Mouse (Mus musculus): ENCODE measurements around the gene Lmo3. TPM values are rescaled to one million over a fixed set of nuclear protein-coding genes. Genes with fewer than 3 reads are reported as not detected.

The Lmo3 gene
- not detected for total RNA-seq (2021)
- long read RNA-seq, experiment 1: 0 reads
- long read RNA-seq, experiment 2: 0 reads

DNA sequence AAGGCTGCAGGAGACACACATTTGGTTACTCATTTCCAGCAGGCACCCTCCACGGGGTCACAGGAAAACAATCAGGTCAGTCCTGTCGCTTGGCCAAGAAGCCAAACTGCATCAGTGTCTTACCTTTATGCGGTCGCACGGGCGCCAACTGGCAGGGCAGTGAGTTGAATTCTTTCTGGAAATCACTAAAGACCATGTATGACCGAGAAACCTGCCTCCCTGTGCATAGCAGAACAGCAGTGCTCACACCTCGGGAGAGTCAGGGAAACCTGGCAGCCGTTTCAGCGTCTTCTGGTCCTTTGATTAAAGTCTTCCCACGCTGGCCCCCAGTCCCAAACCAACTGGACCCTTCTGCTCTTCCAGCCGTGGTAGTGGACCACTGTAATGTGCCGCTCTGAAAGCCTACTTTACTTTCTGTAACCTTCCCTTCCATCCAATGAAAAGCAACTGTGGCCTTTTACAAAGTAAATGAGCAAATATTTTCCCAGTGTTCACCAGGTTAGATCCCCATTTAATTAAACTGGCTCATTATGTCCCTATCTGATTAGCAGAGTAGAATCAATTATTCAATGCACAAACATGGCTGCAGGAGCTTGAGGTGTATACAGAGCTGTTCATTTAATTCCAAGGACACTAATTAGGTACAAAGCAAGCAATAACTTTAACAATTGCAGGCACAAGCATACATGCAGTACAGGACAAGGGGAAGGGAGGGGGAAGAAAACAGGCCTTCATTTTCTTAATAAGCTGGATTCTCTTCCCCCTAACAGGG lies at the start of gene Lmo3:
Lmo3 (minus strand) TSS at position 235 of the 772 bp plus-strand sequence.
- intact Hi-C loops (cut with DNase I): no loop called here
- no peak for DNase-seq

DNA sequence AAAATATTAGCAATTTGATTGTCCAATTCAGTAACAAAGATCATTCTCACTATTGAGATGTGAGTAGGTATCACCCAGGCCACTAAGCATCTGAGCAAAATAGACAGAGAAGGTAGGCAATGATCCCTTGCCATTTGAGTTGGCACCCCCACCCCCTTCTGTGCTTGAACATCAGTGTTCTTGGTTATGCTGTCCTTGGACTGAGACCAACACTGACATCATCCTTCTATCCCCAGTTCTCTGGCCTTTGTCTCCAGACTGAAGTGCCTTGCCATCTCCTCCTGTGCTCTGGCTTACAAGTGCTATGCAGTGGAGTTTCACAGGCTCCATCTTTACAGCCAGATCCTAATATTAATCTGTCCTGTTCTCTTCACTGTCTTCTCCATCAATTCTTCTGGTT lies 39.0 kb upstream of the Lmo3 start:
- intact Hi-C loops (cut with DNase I): no loop called here

DNA sequence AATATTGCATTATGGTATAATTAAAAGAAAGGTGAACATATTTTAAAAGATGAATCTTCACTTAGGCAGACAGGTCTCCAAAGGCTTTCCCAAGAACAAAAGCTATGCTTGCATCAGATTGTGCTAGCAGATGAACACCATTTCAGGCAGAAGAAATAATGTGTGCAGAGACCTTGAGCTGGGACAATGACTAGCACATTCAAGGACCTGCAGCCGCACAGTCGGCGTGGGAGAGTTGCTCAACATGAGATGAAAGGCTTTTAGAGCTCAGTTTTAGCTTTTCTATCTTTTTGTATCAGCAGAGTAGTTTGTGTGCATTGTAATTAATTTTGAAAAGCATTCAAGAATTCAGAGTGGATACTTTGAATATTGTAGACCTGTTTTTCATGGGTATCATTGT lies 36.6 kb upstream of the Lmo3 start:
- intact Hi-C loops (cut with DNase I): no loop called here
- DNase-seq: no peak

More for the DNA sequence above, 39.0 kb upstream of the Lmo3 start:
- no peak for DNase-seq

DNA sequence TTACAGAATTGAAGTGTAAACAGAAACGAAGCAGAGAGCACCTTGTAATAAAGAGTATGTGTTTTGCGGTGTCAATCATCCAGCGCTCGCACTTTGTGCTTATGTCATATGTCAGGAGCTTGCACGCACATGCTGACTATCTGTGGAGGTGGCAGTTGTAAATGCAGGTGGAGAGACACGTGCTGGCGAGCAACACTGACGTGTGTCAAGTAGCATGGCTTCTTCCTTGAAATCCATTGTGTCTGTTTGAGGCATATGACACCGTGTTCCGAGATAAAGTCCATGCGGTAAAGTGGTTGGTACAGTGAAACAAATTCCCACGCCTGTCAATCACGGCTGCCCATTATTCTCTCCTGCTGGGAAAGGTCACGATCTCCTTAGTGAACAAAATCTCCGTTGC lies 15.2 kb upstream of the Lmo3 start:
- intact Hi-C loops (cut with DNase I): no loop called here

DNA sequence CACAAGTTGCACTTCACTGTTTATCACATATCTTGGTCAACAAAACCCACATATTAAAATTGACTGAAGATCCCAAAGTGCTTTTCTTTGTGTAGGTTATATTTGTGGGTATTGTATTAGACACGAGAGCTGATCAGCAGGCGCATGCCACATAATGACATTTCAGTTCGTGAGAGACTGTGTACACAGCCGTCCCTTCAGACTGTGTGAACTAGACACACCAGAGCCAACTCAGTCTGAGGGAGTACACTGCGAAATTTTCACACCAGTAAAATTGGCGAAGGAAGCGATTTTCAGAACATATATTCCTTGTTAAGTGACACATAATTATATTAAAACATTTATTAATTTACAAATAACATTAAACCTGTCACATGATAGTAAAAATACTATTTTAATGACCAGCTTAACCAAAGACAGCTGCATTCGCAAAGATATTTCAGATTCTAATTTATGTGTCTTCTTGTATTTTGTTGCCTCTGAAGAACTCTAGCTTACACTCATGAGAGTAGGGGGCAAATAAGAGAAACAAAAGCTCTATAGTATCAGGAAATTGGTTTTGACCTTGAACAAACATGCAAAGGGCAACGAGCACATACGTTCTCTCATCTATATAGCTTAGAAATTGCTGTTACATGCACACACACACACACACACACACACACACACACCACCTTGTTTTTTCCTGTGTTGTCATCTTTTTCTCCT lies 14.4 kb upstream of the Lmo3 start:
- intact Hi-C loops (cut with DNase I): no loop called here
- no peak for DNase-seq

More for the DNA sequence above, 15.2 kb upstream of the Lmo3 start:
- no peak for DNase-seq

DNA sequence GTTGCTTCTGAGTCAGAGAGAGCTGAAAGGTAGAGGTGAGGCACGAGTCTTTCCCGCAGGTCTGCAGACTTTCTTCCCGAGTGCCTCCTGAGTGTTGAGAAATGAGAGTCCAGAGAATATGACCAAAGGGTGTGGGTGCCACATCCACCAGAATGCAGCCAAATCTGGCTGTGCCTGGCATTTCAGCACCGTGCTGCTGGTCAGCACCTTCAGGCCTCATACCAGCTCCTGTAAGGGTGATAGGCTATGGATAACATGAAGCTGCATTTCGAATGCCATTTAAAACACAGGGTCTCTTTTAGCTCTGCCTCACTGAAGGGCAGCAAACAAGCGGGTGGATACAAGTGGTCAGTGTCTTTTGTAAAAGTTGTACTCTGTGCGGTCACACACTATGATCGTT lies 1.5 kb upstream of the Lmo3 start:
- intact Hi-C loops (cut with DNase I): no loop called here

DNA sequence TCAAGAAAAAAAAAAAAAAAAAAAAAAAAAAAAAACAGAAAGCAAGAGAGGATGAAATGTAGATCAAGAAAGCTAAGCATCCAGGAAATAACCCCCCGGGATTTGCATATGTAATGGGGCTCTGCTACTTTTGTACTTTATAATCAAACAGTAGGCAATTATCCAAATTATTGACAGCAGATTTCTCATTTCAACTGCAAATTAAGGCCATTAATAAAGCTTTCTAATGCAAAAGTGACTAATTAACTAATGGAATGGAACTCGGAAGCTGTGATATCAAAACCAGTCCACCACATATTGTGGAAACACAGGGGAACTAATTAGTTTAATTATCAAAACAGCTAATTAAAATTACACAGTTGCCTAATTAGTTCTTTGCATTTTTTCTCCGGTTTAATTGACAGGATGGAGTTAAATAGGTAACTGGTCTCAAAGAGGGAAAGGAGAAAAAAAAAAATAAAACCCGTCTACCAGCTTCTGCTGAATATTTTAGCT lies 785 bp upstream of the Lmo3 start:
- no peak for DNase-seq
- intact Hi-C loops (cut with DNase I): no loop called here

More for the DNA sequence above, 1.5 kb upstream of the Lmo3 start:
- DNase-seq: no peak

DNA sequence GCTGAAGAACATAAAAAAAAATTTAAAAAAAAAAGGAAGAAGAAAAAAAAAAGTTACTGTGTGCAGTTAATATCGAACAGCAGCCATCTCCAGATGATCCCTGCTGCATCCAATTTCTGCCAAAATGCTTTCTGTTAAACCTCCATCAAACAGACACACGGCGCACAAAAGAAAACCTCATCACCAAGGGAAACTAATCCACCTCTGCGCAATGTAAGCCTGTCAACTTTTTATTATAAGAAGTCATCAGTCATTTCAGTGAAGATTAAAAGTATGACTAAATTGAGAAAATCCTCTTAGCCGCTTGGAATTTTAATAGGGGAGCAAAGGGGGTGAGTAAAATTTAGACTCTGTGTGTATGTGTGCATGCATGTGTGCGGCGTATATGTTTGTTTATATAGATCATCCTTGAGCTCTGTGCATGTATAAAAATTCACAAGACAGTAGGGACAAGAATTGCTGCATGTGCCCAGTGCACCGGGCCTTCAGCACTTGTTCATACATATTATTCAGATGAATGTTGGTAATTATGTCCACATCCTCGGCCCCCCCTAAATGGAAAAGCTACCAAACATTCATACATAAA lies 1.2 kb downstream of the Lmo3 start:
- intact Hi-C loops (cut with DNase I): no loop called here
- DNase-seq: no peak

DNA sequence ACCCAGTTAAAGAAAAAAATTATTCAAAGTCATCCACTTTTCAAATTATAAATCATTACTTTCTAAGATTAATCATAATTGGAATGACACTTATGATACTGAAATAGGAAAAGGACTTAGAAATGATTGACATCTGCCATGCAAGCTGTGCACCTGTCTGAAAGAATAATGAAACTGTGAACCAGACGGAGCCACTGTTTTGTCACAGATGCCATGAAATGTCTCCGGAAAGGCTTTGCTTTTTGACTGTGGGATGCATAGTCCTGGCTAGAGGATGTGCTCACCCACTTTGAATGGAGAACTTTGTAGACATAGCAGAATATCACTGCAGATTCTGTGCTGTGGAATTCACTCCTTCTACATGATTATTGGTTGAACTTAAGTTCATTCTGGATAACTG lies 18.4 kb downstream of the Lmo3 start:
- no peak for DNase-seq
- intact Hi-C loops (cut with DNase I): no loop called here

DNA sequence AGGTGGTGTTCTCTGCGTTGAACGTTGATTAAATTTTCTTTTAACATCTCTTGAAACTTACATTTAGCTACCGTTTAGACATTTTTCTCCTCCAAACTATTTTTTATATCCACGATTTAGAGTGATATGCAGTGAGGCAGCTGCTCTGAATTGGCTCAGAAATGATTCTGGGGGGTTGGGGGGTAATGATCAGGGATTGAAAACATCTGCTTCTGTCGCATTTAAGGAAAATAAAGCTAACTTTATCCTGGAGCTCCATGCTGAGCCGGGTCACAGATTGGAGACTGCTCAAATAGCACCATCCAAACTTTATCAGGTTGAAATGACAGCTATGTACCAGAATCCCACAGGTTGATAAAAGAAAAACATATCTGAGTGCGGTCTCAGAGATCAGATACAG lies 29.6 kb downstream of the Lmo3 start:
- intact Hi-C loops (cut with DNase I): no loop called here
- no peak for DNase-seq

DNA sequence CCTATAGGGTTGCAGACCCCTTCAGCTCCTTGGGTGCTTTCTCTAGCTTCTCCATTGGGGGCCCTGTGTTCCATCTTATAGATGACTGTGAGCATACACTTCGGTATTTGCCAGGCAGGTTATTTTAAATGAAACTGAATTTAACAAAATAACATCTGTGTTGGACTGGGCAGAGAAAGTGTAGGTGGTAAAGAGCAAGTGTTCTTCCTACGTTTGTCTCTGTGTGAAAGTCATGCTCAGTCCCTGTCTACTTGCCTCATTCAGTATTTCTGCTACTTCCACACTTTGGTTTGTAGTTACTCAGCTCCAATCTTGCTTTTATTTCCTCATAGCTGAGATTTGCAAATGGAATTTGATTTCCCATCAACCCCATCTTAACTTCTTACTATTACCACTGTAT lies 46.9 kb downstream of the Lmo3 start:
- DNase-seq: no peak
- intact Hi-C loops (cut with DNase I): no loop called here

DNA sequence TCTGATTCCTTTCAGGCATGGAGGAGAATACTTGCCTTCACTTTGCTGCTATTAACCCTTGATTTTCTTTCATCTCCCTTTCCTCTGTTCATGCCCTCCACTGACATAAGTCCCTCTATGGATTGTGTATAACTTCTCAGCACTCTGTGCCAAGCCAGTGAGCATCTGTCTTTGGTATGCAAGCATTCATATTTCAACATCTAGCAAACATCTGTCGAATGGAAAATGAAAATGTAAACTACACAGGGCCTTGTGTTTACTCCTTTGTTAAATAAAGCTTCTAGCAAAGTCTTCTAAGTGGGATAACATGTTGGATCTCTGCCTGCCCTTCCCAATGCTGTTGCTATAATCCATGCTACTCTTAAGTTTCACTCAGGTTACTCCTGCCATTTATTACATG lies 75.1 kb downstream of the Lmo3 start:
- intact Hi-C loops (cut with DNase I): no loop called here
- no peak for DNase-seq

DNA sequence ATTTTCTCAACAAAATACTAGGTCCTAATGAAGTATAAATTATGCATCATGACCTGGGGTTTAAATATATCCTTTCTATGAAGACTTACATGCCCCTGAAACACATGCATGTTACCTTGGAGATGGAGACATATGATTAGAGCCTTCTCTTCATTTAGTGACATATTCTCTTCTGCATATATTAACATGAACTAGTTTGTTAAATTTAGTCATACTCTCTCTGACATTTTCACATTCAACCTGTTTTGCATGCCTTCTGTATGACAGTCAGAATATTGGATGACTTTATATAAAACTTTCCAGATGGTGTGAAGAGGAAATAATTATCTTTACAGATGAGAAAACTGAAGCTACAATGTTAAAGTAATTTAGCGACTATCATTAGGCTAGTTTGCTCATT lies 77.8 kb downstream of the Lmo3 start:
- intact Hi-C loops (cut with DNase I): no loop called here
- DNase-seq: no peak

DNA sequence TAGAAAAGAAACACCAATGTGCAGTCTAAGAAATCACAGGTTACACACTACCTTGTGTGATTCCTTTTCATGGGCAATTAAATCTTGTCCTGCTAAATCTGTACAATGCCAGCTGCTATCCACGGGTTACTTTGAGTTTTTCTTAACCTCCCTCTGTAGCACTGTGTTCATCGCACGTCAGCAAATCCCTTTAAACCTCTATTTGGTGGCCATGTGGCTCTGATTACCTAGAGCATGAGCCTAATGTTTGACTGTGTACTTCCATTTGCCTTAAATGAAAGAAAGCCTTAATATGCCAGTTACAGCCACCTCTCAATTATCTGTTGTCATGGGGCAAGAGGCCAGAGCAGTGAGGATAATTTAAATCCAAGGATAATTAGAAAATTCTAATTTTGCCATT lies 98.9 kb downstream of the Lmo3 start:
- intact Hi-C loops (cut with DNase I): no loop called here
- DNase-seq: no peak

DNA sequence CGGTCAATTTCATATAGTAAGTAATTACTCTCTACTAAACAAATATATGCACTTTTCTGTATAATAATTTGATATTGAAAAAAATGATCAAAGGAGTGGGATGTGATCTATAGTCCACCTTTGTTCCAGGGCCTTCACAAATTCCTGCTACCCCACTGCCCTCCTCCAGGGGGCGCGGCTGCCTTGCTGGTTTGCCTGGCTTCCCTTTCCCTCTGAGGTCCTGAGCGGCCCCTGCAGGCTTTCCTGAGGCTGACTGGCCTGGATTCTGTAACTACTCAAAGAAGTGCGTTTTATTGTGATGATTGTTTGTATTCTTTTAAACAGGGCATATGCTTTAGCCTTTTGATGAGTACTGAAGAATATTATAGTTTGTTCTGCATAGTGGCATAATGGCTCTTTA lies 104.2 kb downstream of the Lmo3 start:
- intact Hi-C loops (cut with DNase I): no loop called here
- peak; percentile 4 to 14 for DNase-seq

DNA sequence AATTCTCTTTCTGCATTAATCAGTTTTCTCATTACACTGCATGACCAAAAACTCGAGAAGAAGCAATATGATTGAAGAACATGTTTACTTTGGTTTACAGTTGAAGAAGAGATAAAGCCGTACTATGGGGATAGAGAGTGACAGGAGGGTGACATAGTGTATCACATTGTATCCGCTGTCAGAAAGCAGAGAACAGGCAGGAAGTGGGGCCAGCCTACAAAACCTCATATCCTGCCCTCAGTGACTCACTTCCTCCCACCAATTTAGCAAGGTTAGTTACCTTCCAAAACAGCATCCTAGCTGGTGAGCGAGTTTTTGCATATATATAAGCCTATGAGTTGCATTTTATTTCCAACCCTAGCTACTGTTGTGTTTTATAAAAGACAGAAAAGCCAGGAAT lies 112.6 kb downstream of the Lmo3 start:
- intact Hi-C loops (cut with DNase I): no loop called here
- no peak for DNase-seq

DNA sequence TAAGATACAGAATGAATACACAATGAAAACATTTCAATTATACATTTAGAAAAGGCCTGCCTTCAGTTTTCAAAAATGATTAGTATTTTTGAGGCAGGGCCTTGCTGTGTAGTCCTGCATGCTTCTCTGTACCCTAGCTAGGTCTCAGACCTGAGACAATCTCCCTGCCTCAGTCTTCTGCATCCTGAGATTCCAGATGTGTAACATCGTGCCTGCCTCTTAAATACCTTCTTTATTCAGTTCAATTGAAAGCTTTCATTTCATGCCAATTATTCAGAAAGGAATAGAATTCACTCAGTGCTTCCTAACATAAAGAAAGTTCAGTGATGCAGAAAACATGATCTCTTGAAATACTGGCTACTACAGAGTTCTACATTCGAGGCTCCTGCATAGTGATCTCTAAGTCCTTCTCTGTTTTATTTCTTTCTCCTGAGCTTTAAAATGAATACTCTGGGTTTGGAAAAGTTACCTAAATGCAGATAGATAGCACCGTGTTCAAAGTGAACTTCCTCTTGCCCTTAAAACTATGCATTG lies 137.2 kb downstream of the Lmo3 start:
- intact Hi-C loops (cut with DNase I): no loop called here
- DNase-seq: no peak

DNA sequence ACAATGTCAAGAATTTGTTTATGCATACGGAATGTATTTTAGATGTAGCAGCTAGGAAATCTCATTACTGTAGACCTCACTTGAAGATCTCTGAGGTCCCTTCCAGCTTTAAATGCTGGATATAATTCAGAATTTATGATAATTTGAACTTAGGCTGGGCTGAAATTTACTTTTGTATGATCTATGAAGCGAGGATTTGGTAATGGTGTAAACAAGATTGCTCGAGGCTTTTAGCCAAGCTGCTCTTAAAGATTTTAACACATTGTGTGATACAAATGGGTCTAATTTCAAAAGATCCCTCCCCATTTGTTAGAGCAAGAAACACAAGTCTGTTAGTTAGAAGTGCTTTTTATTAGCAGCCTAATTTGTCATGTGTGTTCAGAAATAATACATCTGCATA lies 144.4 kb downstream of the Lmo3 start:
- intact Hi-C loops (cut with DNase I): no loop called here
- DNase-seq: no peak

DNA sequence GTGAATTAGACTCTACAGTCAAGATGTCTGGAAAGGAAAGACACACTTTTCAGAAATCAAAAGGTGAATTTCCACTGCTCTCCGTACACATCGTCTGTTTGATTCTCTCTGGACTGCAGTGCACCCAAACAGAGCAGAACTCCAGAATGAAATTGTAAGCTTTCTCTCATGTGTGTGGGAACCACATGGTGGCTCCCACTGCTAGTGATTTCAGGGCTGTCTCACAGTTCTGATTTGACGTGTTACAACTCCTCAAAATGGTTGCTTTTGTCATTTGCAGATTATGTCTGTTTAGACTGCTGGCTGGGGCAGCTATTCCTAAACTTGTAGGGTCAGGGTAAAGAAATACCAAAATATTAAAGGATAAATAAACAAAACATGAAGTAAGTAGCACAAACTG lies 145.0 kb downstream of the Lmo3 start:
- intact Hi-C loops (cut with DNase I): no loop called here
- DNase-seq: no peak

DNA sequence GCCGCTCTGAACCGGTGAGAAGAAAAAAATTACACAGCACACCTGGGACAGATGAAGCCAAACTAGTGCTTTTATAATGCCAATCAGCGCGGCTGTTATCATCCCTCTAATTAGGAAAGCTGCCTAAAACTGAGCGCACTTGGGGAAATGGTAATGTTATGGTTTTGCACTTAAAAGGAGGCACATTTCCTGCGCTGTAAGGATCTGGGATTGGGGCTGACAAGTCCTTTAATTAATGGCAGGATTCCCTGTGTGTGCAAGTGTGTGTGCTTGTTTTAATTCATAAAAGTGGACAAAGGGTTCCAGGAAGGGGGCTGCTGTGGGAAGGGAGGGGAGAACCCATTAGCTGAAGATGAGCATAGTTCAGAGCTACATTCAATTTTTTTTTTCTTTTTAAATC lies 154.4 kb downstream of the Lmo3 start:
- intact Hi-C loops (cut with DNase I): no loop called here
- DNase-seq: no peak

DNA sequence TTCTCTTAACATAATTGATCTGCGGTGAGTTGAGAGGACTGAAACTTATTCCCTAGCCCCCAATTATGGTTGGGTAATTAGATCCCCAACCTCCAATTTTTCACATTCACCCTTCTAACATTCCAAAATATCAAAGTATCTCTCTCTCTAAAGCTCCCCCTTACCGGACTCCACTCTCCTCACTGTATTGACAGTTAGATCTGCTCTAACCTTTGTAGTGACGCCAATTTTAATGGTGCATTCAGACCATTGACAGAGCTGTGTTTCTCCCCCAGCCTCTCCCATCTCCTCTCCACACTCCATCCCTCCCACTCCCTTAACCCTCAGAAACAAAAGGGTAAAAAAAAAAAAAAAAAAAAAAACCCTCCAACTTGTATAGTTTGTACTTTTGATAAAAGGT lies 154.9 kb downstream of the Lmo3 start:
- intact Hi-C loops (cut with DNase I): no loop called here

More for the DNA sequence above, 154.9 kb downstream of the Lmo3 start:
- DNase-seq: no peak

Measured in gastrocnemius, postnatal 36 days (tissue).